Mouse (Mus musculus) layer of hippocampus, postnatal 36 days (tissue): ENCODE measurements around the gene Kcng3. TPM values are rescaled to one million over a fixed set of nuclear protein-coding genes. Genes with fewer than 3 reads are reported as not detected.
A peak's percentile ranks its signal among the peaks of the same experiment; 100 is the strongest.

Experiments used
- DNase-seq, 2 experiments: peaks; one replicate each; pipeline ENCODE4 v3.0.0; 2022
- total RNA-seq, 2 experiments: library from RNA; stranded (reverse); gene quantifications; 2 replicates each; pipeline ENCODE4 v1.2.3; 2021

Kcng3 gene
- total RNA-seq, 2 experiments from 2014 or later = 9.3 to 12.4 TPM

- no peak for DNase-seq
Observed at GRCm38 (mm10) chr17:83554997-83555396, 76.7 kb downstream of the Kcng3 start.

- peak in 1 of 2 experiments; percentile 56 for DNase-seq
Observed at GRCm38 (mm10) chr17:83548501-83549233, 83.0 kb downstream of the Kcng3 start.

GRCm38 (mm10) chr17:83547145-83547544 is 84.5 kb downstream of the Kcng3 start:
- DNase-seq = no peak

GRCm38 (mm10) chr17:83545756-83546742 is 85.6 kb downstream of the Kcng3 start:
- no peak for DNase-seq

GRCm38 (mm10) chr17:83545259-83545658 is 86.4 kb downstream of the Kcng3 start:
- DNase-seq = no peak

GRCm38 (mm10) chr17:83542424-83542823 is 89.3 kb downstream of the Kcng3 start:
- no peak for DNase-seq

- no peak for DNase-seq
Observed at GRCm38 (mm10) chr17:83539262-83540037, 92.2 kb downstream of the Kcng3 start.

GRCm38 (mm10) chr17:83538694-83539093 is 93.0 kb downstream of the Kcng3 start:
- DNase-seq = no peak

- no peak for DNase-seq
Observed at GRCm38 (mm10) chr17:83538141-83538540, 93.6 kb downstream of the Kcng3 start.

Other genes with a start within 250 kb of the Kcng3 start
- gene Cox7a2l, start 114.6 kb downstream of the Kcng3 start, total RNA-seq = 100 to 1,000 TPM; 173 to 181 TPM
- gene Mta3, start 74.3 kb upstream of the Kcng3 start, total RNA-seq = 10 to 100 TPM; 94.7 to 97.6 TPM
- gene Haao, start 216.1 kb upstream of the Kcng3 start, total RNA-seq = not detected